Mouse (Mus musculus): ENCODE results near the gene Reg4. TPM values are rescaled to one million over a fixed set of nuclear protein-coding genes. Genes with fewer than 3 reads are reported as not detected.
A peak's percentile ranks its signal among the peaks of the same experiment; 100 is the strongest.

Gene Reg4
- polyA plus RNA-seq, 1 experiment: not detected

- H3K4me3 ChIP-seq (ENCODE audit: insufficient read depth, low read length): no peak overlapping the region
- H3K27ac ChIP-seq (ENCODE audit: insufficient read depth, low read depth, low read length): no peak overlapping the region
- H3K4me1 ChIP-seq (ENCODE audit: control insufficient read depth, insufficient read depth, low read length): no peaks in the 10 kb centered on the region
- TF ChIP-seq CTCF (IDR thresholded peaks at IDR 0.05; ENCODE audit: low read depth, low read length) (no peak), POLR2A (IDR thresholded peaks at IDR 0.05; ENCODE audit: borderline replicate concordance, low read depth, low read length) (no peak)
These were observed 11.1 kb upstream of the Reg4 start for GRCm38 (mm10) chr3:98210860-98211259.

- no peak overlapping the region for H3K4me3 ChIP-seq (ENCODE audit: insufficient read depth, low read length)
- H3K4me1 ChIP-seq (ENCODE audit: control insufficient read depth, insufficient read depth, low read length): no peaks in the 10 kb centered on the region
- TF ChIP-seq POLR2A (IDR thresholded peaks at IDR 0.05; ENCODE audit: borderline replicate concordance, low read depth, low read length) (no peak), CTCF (IDR thresholded peaks at IDR 0.05; ENCODE audit: low read depth, low read length) (no peak)
- H3K27ac ChIP-seq (ENCODE audit: insufficient read depth, low read depth, low read length): no peak overlapping the region
These were observed 10.5 kb upstream of the Reg4 start for GRCm38 (mm10) chr3:98211301-98212081.

- H3K4me3 ChIP-seq (ENCODE audit: insufficient read depth, low read length): no peak overlapping the region
- no peak overlapping the region for H3K27ac ChIP-seq (ENCODE audit: insufficient read depth, low read depth, low read length)
- H3K4me1 ChIP-seq (ENCODE audit: control insufficient read depth, insufficient read depth, low read length): no peaks in the 10 kb centered on the region
- no peak for TF ChIP-seq POLR2A (IDR thresholded peaks at IDR 0.05; ENCODE audit: borderline replicate concordance, low read depth, low read length)
- TF ChIP-seq CTCF (IDR thresholded peaks at IDR 0.05; ENCODE audit: low read depth, low read length): no peak
These were observed 5.7 kb upstream of the Reg4 start for GRCm38 (mm10) chr3:98216296-98216695.

GRCm38 (mm10) chr3:98223263-98223662 is 1.3 kb downstream of the Reg4 start:
- Histone ChIP-seq H3K27ac (ENCODE audit: insufficient read depth, low read depth, low read length) (no peak overlapping the region), H3K4me3 (ENCODE audit: insufficient read depth, low read length) (no peak overlapping the region), H3K4me1 (ENCODE audit: control insufficient read depth, insufficient read depth, low read length) (peaks cover 6% of the 10 kb centered on the region)
- no peak for TF ChIP-seq POLR2A (IDR thresholded peaks at IDR 0.05; ENCODE audit: borderline replicate concordance, low read depth, low read length)
- TF ChIP-seq CTCF (IDR thresholded peaks at IDR 0.05; ENCODE audit: low read depth, low read length): no peak

- Histone ChIP-seq H3K4me3 (ENCODE audit: insufficient read depth, low read length) (no peak overlapping the region), H3K4me1 (ENCODE audit: control insufficient read depth, insufficient read depth, low read length) (peaks cover 6% of the 10 kb centered on the region), H3K27ac (ENCODE audit: insufficient read depth, low read depth, low read length) (no peak overlapping the region)
- TF ChIP-seq CTCF (IDR thresholded peaks at IDR 0.05; ENCODE audit: low read depth, low read length) (peak; percentile 55), POLR2A (IDR thresholded peaks at IDR 0.05; ENCODE audit: borderline replicate concordance, low read depth, low read length) (no peak)
These were observed 2.0 kb downstream of the Reg4 start for GRCm38 (mm10) chr3:98223783-98224580.

GRCm38 (mm10) chr3:98224975-98225374 is 3.0 kb downstream of the Reg4 start:
- Histone ChIP-seq H3K4me3 (ENCODE audit: insufficient read depth, low read length) (no peak overlapping the region), H3K27ac (ENCODE audit: insufficient read depth, low read depth, low read length) (no peak overlapping the region), H3K4me1 (ENCODE audit: control insufficient read depth, insufficient read depth, low read length) (peaks cover 6% of the 10 kb centered on the region)
- TF ChIP-seq POLR2A (IDR thresholded peaks at IDR 0.05; ENCODE audit: borderline replicate concordance, low read depth, low read length) (no peak), CTCF (IDR thresholded peaks at IDR 0.05; ENCODE audit: low read depth, low read length) (no peak)

GRCm38 (mm10) chr3:98225746-98226145 is 3.8 kb downstream of the Reg4 start:
- H3K4me1 ChIP-seq (ENCODE audit: control insufficient read depth, insufficient read depth, low read length): peaks cover 6% of the 10 kb centered on the region
- H3K4me3 ChIP-seq (ENCODE audit: insufficient read depth, low read length): no peak overlapping the region
- TF ChIP-seq CTCF (IDR thresholded peaks at IDR 0.05; ENCODE audit: low read depth, low read length): no peak
- no peak for TF ChIP-seq POLR2A (IDR thresholded peaks at IDR 0.05; ENCODE audit: borderline replicate concordance, low read depth, low read length)
- H3K27ac ChIP-seq (ENCODE audit: insufficient read depth, low read depth, low read length): no peak overlapping the region

GRCm38 (mm10) chr3:98226988-98227610 is 5.1 kb downstream of the Reg4 start:
- H3K4me1 ChIP-seq (ENCODE audit: control insufficient read depth, insufficient read depth, low read length): peaks cover 6% of the 10 kb centered on the region
- TF ChIP-seq POLR2A (IDR thresholded peaks at IDR 0.05; ENCODE audit: borderline replicate concordance, low read depth, low read length): no peak
- TF ChIP-seq CTCF (IDR thresholded peaks at IDR 0.05; ENCODE audit: low read depth, low read length): peak; percentile 92
- no peak overlapping the region for H3K4me3 ChIP-seq (ENCODE audit: insufficient read depth, low read length)
- H3K27ac ChIP-seq (ENCODE audit: insufficient read depth, low read depth, low read length): no peak overlapping the region

GRCm38 (mm10) chr3:98227763-98228162 is 5.8 kb downstream of the Reg4 start:
- no peak for TF ChIP-seq CTCF (IDR thresholded peaks at IDR 0.05; ENCODE audit: low read depth, low read length)
- TF ChIP-seq POLR2A (IDR thresholded peaks at IDR 0.05; ENCODE audit: borderline replicate concordance, low read depth, low read length): no peak
- H3K4me3 ChIP-seq (ENCODE audit: insufficient read depth, low read length): no peak overlapping the region
- H3K27ac ChIP-seq (ENCODE audit: insufficient read depth, low read depth, low read length): no peak overlapping the region
- H3K4me1 ChIP-seq (ENCODE audit: control insufficient read depth, insufficient read depth, low read length): peaks cover 6% of the 10 kb centered on the region

Data from bone marrow macrophage, adult 2 months (primary cell).